Mouse (Mus musculus): ENCODE results near the gene Gbp6. TPM values are rescaled to one million over a fixed set of nuclear protein-coding genes. Genes with fewer than 3 reads are reported as not detected.
"Not testable (repeated sequence)": the region's sequence is repeated elsewhere in the genome, so short reads cannot be mapped to it uniquely, and the experiment has no call there.

The Gbp6 gene
- 1.9 and 2.0 TPM in 2 replicates for polyA plus RNA-seq (2016; fragmentation: Nextera tagmentation; extraction: Ambion mirVana)

DNA sequence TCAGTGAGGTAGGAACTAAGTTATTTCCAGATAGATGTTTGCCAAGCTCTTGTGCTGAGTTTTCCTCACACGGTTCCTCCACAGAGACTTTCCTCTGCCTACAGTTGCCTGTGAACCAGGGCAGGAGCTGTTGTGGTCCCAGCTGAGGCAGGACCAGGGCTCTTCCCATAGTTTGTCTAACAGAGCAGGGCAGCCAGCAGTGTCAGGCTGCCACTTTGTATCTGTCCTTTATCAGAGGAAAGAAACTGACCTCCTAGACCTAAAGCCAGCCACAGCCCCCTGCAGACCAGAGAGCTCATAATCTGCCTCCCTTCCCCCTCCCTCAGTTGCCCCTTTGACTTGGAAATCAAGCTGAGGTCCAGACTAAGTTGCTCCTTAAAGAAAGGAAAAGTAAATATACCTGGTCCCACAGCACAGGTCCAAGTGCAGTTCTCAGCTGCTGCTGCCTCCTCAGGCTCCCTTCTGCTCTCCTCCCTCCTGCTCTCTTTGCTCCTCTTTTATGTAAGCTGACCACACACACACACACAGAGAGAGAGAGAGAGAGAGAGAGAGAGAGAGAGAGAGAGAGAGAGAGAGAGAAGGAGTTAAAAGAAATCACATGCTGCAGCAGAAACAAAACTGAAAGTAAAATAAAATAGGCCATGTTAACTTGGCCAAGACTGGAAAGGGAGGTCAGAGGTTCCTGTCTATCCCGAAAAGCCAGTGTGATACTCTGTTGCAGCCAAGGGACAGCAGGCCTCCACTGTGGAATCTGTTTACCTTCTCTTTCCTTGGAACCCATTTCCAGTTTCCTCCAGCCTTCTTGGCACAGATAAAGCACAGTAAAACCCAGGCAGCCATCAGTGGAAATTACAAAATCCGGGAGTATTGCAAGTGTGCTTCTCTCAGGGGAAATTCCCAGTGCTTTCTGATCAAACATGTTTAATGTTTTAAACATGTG, at the start of gene Gbp6, which contains the start of gene Gm43302:
Gene Gbp6 (minus strand): TSS at position 473 of the 940 bp plus-strand sequence.
Gene Gm43302 (minus strand): TSS at position 470 of the 940 bp plus-strand sequence.
- H3K27me3 ChIP-seq; H3K36me3 ChIP-seq; H3K4me3 ChIP-seq; H3K9ac ChIP-seq (replicated peaks); H3K27ac ChIP-seq (replicated peaks); ATAC-seq (ENCODE audit: low FRiP score, low read depth); H3K4me1 ChIP-seq; H3K4me2 ChIP-seq (replicated peaks); H3K9me3 ChIP-seq: not testable (repeated sequence)
- 49% methylated on average over 3 of the region's 3 CpGs for WGBS

DNA sequence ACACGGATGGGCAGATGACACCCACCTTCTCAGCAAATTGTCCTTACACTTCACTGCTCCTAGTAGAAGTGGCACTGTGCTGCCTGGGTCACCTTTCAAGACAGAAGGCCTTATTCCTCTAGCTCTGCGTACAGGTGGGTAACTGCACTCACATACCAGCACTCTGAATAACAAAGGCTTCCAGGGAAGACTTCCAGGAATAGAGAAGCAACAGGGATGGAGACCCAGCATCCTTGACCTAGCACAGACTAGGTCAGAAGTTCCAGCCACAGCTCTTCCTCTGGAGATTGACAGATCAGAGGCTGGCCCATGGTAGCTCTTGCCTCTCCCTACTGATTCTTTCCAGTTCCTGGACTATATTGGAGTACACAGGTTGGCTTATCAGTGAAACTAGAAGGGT, 47.8 kb upstream of the Gbp6 start:
- no peak overlapping the region for H3K9ac ChIP-seq (replicated peaks)
- H3K4me2 ChIP-seq (replicated peaks) = no peak overlapping the region
- H3K4me1 ChIP-seq = no peaks in the 10 kb centered on the region
- H3K4me3 ChIP-seq = no peak overlapping the region
- no peaks in the 10 kb centered on the region for H3K9me3 ChIP-seq
- 76% methylated on average over 2 of the region's 2 CpGs for WGBS
- no peaks in the 10 kb centered on the region for H3K27me3 ChIP-seq
- H3K27ac ChIP-seq (replicated peaks) = no peak overlapping the region
- H3K36me3 ChIP-seq = no peaks in the 10 kb centered on the region
- ATAC-seq (ENCODE audit: low FRiP score, low read depth) = no peak

DNA sequence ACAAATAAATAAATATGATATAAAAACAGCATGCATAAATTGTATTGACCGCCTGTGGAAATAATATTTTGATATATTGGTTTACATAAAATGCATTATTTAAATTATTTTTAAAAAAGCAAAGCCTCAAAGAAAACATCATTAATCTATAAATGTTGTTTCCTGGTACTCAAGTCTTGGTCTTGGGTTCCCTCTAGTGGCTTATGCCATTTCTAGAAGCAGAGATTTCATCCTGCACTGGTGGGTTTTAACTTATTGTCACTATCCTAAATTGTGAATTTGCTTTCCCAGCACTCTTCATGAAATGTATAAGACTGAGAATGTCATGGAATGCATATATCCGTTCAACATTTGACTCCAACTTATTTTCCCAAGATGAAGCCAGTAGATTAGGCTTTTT, 29.0 kb upstream of the Gbp6 start:
- H3K4me1 ChIP-seq = no peaks in the 10 kb centered on the region
- no peak overlapping the region for H3K9ac ChIP-seq (replicated peaks)
- H3K27ac ChIP-seq (replicated peaks) = no peak overlapping the region
- 62% methylated on average over 2 of the region's 2 CpGs for WGBS
- H3K36me3 ChIP-seq = no peaks in the 10 kb centered on the region
- no peak overlapping the region for H3K4me3 ChIP-seq
- no peak for ATAC-seq (ENCODE audit: low FRiP score, low read depth)
- no peaks in the 10 kb centered on the region for H3K9me3 ChIP-seq
- H3K27me3 ChIP-seq = no peaks in the 10 kb centered on the region
- H3K4me2 ChIP-seq (replicated peaks) = no peak overlapping the region

DNA sequence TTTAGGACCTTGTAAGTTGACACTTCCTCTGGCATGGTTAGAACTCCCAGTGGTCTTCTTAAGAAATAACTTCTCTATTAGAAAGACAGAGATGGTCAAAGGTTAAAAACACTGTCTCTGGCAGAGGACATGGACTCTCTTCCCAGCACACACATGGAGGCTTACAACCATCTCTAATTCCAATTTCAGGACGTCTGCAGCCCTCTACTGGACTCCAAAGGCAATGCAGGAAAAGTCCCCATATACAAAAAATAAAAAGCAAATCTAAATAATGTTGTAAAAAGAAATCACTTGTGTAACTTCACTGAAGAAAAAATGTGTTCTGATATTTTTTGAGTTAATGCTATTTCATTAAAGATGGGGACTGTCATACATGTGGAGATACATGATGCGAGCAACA, 17.4 kb upstream of the Gbp6 start:
- Histone ChIP-seq H3K27me3 (no peaks in the 10 kb centered on the region), H3K4me2 (replicated peaks) (no peak overlapping the region), H3K27ac (replicated peaks) (no peak overlapping the region), H3K9ac (replicated peaks) (no peak overlapping the region), H3K4me3 (no peak overlapping the region), H3K4me1 (no peaks in the 10 kb centered on the region), H3K9me3 (no peaks in the 10 kb centered on the region), H3K36me3 (no peaks in the 10 kb centered on the region)
- WGBS = 84% methylated on average over 2 of the region's 2 CpGs
- ATAC-seq (ENCODE audit: low FRiP score, low read depth) = no peak

DNA sequence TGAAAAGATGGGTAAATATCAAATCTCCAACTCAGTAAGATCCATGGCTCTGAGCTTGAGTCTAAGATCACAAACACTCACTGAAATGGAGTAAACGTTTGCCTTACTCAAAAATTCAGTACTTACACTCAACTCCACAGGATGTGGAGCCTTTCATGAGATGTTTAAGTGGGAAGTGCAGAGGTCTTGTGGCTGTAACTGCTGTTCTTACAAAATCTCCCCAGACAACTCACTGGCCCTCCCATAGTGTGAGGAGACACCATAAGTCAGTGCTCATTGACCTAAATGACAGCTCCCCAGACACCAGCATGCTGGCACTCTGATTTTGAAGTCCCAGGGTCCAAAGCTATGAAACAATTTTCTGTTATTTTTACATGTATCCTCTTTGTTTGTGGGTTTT, 15.7 kb upstream of the Gbp6 start:
- not testable (repeated sequence) for H3K9me3 ChIP-seq; H3K4me1 ChIP-seq; ATAC-seq (ENCODE audit: low FRiP score, low read depth)

DNA sequence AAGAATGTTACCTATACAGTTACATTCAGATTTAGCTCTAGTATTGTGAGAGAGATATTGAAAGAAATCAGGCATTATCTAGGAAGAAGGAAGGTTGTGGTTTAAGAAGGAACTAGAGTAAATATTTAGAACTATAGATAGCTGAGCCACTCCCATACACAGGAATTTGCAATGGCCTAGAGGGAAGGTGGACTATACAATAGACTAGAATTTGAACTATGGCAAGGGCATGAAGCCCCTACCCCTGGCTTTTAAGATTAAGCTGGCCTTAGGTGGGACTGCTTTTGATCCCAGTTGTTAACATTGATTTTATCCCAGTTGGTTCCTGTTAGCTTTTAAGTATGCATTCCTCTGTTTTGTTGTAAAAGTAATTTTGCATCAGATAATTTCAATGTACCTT, 13.4 kb upstream of the Gbp6 start:
- H3K9me3 ChIP-seq; H3K27me3 ChIP-seq; H3K4me2 ChIP-seq (replicated peaks); H3K27ac ChIP-seq (replicated peaks); ATAC-seq (ENCODE audit: low FRiP score, low read depth); H3K4me1 ChIP-seq; H3K36me3 ChIP-seq; H3K4me3 ChIP-seq; H3K9ac ChIP-seq (replicated peaks): not testable (repeated sequence)

More for the DNA sequence above, 15.7 kb upstream of the Gbp6 start:
- 68% methylated on average over 1 of the region's 1 CpGs for WGBS
- H3K9ac ChIP-seq (replicated peaks); H3K4me2 ChIP-seq (replicated peaks); H3K27me3 ChIP-seq; H3K36me3 ChIP-seq; H3K27ac ChIP-seq (replicated peaks); H3K4me3 ChIP-seq: not testable (repeated sequence)

DNA sequence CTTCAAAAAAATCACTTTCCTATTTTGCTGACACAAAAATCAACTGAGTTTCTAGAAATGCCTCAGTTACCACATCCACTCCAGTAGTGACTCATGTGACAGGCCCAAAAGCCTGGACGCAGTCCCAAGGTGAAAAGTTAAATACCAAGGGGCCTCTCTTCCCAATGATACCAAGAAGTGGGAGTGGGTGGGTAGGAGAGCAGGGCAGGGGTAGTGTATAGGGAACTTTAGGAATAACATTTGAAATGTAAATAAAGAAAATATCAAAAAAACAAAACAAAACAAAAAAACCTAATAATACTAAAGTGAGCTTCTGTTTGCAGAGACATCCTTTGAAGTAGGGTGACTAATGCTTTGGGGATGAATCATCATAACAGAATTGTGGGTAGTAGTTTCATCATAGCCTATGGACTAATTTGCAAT, 12.7 kb upstream of the Gbp6 start:
- WGBS = 92% methylated on average over 1 of the region's 1 CpGs
- Histone ChIP-seq H3K9ac (replicated peaks) (no peak overlapping the region), H3K9me3 (no peaks in the 10 kb centered on the region), H3K4me1 (no peaks in the 10 kb centered on the region), H3K4me3 (no peak overlapping the region), H3K4me2 (replicated peaks) (no peak overlapping the region), H3K36me3 (no peaks in the 10 kb centered on the region), H3K27me3 (no peaks in the 10 kb centered on the region), H3K27ac (replicated peaks) (no peak overlapping the region)
- no peak for ATAC-seq (ENCODE audit: low FRiP score, low read depth)

DNA sequence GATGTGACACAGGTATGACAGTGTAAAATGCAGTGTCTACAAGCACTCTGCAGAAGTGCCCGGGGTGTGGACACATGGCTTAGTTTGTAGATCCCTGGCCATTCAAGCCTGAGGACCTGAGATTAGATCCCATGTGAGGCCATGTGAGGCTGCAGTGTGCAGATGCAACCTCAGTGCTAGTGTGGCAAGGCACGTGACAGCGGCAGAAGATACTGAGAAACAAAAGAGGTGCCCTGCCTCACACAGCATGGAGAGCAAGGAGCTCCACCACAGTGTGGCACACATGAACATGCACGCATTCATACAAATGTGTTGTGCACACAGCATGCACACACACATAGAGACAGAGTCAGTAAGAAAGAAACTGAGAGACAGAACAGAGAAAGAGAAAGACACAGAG, 12.2 kb upstream of the Gbp6 start:
- H3K4me3 ChIP-seq; H3K36me3 ChIP-seq; ATAC-seq (ENCODE audit: low FRiP score, low read depth); H3K4me1 ChIP-seq; H3K4me2 ChIP-seq (replicated peaks); H3K27me3 ChIP-seq; H3K27ac ChIP-seq (replicated peaks); H3K9ac ChIP-seq (replicated peaks); H3K9me3 ChIP-seq: not testable (repeated sequence)
- 91% methylated on average over 4 of the region's 4 CpGs for WGBS

DNA sequence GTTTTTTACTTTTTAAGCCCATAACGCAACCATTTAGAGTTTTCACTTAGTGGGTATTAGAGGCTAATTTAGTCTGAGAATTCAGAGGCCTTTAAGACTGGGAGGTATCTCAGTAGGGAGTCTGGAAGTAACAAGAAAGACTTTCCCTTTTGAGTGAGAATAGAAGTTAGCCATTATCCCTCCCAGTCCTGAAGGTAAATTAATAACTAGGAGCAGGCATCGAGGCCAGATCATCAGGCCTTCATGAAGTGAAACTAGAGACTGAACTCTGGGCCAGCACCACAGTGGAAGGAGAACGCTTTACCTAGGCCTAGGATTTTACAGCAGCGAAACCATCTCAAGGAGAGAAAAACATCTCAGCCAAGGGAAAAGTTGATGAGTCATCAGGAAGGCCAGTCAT, 8.5 kb upstream of the Gbp6 start:
- H3K27me3 ChIP-seq = no peaks in the 10 kb centered on the region
- H3K9me3 ChIP-seq = no peaks in the 10 kb centered on the region
- no peak overlapping the region for H3K4me3 ChIP-seq
- ATAC-seq (ENCODE audit: low FRiP score, low read depth) = no peak
- H3K4me1 ChIP-seq = no peaks in the 10 kb centered on the region
- H3K27ac ChIP-seq (replicated peaks) = no peak overlapping the region
- no peak overlapping the region for H3K4me2 ChIP-seq (replicated peaks)
- no peak overlapping the region for H3K9ac ChIP-seq (replicated peaks)
- H3K36me3 ChIP-seq = no peaks in the 10 kb centered on the region
- 72% methylated on average over 4 of the region's 4 CpGs for WGBS

DNA sequence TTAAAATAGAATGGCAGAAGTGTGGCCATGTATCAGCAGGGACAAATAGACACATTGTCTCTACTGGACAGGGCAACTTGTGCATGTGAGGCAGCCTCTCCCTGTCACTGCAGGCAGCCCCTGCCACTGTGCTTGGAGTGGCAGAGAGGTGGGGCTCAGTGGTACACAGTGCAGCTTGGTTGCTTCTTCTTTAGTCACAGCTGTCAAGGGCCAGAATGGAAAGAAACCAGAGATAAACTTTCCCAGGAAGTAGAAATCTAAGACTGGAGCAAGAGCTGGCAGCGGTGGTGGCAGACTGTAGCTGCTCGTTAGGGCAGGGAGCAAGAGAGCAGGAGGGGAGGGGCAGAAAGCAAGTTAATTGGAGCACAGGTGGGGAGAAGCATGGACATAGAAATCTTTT, 8.0 kb upstream of the Gbp6 start:
- Histone ChIP-seq H3K27ac (replicated peaks) (no peak overlapping the region), H3K9ac (replicated peaks) (no peak overlapping the region), H3K4me3 (no peak overlapping the region), H3K36me3 (no peaks in the 10 kb centered on the region), H3K4me1 (no peaks in the 10 kb centered on the region), H3K4me2 (replicated peaks) (no peak overlapping the region), H3K9me3 (no peaks in the 10 kb centered on the region), H3K27me3 (no peaks in the 10 kb centered on the region)
- no peak for ATAC-seq (ENCODE audit: low FRiP score, low read depth)
- 65% methylated on average over 2 of the region's 2 CpGs for WGBS

DNA sequence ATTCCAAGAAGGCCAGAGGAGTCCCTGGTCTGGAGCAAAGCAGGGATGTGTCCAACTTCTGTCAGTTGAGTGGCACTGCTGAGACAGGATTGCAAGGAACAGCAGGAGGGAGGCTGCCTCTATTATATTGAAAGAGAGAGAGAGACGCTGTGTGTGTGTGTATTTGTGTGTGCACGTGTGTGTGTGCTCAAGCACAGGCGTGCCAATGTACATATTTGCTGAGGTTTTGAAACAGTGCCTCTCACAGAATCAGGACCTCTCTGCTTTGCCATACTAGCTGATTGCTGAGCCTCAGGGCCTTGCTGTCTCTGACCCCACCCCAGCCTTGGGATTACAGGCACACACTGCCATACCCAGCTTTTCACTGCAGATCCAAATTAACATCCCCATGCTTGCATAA, 2.2 kb upstream of the Gbp6 start:
- no peak for ATAC-seq (ENCODE audit: low FRiP score, low read depth)
- Histone ChIP-seq H3K27me3 (no peaks in the 10 kb centered on the region), H3K4me3 (no peak overlapping the region), H3K9me3 (no peaks in the 10 kb centered on the region), H3K27ac (replicated peaks) (no peak overlapping the region), H3K4me1 (no peaks in the 10 kb centered on the region; the same call in 1 of the 2 replicates), H3K9ac (replicated peaks) (no peak overlapping the region), H3K36me3 (no peaks in the 10 kb centered on the region), H3K4me2 (replicated peaks) (no peak overlapping the region)
- WGBS = 73% methylated on average over 3 of the region's 3 CpGs

DNA sequence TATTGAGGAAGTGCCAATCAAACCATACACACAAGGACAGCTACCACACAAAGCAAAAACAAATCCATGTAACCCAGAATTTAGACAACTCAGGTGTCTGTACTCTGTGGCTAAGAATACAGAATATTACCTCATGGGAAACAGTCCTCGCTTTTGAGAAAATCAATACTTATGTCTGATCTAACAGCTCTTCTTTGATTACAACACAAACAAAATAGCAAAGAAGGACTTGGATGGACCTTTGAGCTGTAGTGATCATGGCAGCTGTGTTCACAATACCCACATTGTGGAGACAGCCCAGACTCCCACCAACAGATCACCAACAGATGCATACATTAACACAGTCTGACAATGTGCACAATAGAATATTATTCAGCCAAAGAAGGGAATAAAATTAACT, 1.0 kb downstream of the Gbp6 start:
- no peak for ATAC-seq (ENCODE audit: low FRiP score, low read depth)
- Histone ChIP-seq H3K27ac (replicated peaks) (no peak overlapping the region), H3K36me3 (no peaks in the 10 kb centered on the region), H3K27me3 (no peaks in the 10 kb centered on the region), H3K9me3 (no peaks in the 10 kb centered on the region), H3K4me2 (replicated peaks) (no peak overlapping the region), H3K4me1 (no peaks in the 10 kb centered on the region; the same call in 1 of the 2 replicates), H3K9ac (replicated peaks) (no peak overlapping the region), H3K4me3 (no peak overlapping the region)
- 85% methylated on average over 1 of the region's 1 CpGs for WGBS

DNA sequence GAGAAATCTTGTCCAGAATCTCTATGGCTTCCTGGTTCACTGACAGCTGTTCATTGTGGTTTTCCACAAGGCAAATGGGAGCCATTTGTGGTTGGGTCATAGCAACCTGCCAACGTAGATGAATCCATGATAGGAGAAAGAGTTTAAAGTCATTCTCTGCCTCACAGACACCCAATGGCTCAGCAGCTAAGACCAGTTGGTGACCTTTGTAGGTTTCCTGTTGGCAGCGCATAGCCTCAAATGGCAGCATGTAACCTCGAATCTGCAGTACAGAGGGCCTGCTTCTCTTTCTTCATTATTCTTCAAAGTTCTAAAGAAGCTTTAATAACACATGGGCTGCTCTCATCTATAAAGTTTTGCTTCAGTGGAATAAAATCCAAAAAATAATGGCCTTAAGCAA, 2.6 kb downstream of the Gbp6 start:
- H3K9me3 ChIP-seq; H3K27me3 ChIP-seq; H3K36me3 ChIP-seq; H3K4me2 ChIP-seq (replicated peaks); H3K9ac ChIP-seq (replicated peaks); ATAC-seq (ENCODE audit: low FRiP score, low read depth); H3K4me1 ChIP-seq; H3K27ac ChIP-seq (replicated peaks); H3K4me3 ChIP-seq: not testable (repeated sequence)
- WGBS = 86% methylated on average over 3 of the region's 3 CpGs

Data from midbrain, embryonic 12.5 days (tissue).